Mouse (Mus musculus): ENCODE results near the gene Adgrl1.
"Not testable (repeated sequence)": the region's sequence is repeated elsewhere in the genome, so short reads cannot be mapped to it uniquely, and the experiment has no call there.

The Adgrl1 gene

GRCm38 (mm10) chr8:83956789-83957188 is 56.9 kb downstream of the Adgrl1 start:
- no peak for DNase-seq

DNA sequence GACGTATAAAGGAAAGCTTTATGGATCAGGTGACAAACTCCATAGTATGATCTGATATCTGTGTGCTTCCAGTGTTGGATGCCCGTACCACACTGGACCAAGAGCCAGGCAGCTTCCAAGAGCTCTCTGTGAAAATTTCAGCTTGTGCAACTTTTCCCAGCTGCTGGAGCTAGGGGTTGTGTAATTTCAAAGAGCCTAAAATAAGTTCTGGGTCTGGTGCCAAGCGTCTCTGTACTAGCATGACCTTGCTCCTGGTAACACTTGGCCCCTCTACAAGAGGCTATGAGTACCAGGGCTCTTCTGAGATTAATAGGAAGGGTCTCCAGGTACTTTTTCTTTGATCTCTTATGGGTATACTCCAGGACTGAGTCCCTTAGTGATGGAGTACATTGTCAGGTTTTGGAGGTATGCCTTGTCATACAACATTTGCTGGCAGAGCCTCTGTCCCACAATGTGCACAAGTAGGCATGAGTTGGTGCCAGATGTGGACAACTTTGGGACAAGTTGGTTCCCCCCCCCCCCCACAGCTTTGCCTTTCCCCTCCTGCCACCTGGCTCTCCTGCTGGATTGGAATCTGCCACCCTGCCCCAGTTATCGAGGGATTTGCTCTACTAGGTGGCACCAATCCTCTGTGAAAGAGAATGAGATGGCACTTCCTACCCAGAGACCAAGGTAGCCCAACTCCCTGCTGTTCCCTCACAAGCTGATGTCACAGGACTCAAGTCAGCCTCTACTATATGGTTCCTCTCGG is 64.3 kb downstream of the Adgrl1 start:
- no peak for DNase-seq

DNA sequence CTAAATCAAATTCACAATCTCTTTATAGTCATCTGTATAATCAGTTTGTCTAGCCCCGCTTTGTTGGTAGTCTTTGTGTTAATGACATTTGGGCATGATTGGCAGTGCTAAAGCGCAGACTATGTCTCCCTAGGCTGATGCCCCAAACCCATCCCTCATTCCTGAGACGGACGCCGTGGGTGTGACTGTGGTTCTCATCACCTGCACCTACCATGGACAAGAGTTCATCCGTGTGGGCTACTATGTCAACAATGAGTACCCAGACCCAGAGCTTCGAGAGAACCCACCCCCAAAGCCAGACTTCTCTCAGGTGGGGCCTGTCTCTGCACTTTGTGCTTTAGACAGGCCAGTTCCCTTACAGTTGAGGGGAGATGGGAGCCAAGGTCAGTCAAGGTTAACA is 67.8 kb downstream of the Adgrl1 start:
- DNase-seq, result no peak

- no peak for DNase-seq
Measured at GRCm38 (mm10) chr8:83971121-83971520, 71.2 kb downstream of the Adgrl1 start.

DNA sequence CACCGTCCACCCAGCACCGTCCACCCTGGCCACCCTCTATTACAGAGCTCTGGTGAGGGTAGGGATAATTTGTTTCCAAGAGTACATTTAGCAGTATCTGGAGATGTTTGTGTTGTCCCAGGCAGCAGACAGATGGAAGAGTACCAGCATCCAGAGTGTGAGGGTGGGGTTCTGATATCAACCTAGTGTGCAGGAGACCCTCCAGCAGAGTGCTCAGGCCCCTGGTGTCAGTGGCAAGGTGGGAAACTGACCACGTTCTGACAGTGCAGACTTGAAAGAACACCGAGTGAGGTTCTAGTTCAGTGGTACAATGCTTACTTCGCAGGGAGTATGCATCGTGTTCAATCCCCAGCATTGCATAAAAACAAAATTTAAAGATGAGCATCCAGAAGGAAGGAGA is 71.8 kb downstream of the Adgrl1 start:
- no peak for DNase-seq

GRCm38 (mm10) chr8:83972150-83973120 is 72.5 kb downstream of the Adgrl1 start, which contains the start of gene Prkaca:
Gene Prkaca (plus strand): TSS chr8:83972993.
- DNase-seq, result peak; percentile 96 to 98

- peak; percentile 46 to 70 for DNase-seq
Measured at GRCm38 (mm10) chr8:83973161-83974031, 73.5 kb downstream of the Adgrl1 start.

GRCm38 (mm10) chr8:83974521-83974920 is 74.6 kb downstream of the Adgrl1 start:
- no peak for DNase-seq

DNA sequence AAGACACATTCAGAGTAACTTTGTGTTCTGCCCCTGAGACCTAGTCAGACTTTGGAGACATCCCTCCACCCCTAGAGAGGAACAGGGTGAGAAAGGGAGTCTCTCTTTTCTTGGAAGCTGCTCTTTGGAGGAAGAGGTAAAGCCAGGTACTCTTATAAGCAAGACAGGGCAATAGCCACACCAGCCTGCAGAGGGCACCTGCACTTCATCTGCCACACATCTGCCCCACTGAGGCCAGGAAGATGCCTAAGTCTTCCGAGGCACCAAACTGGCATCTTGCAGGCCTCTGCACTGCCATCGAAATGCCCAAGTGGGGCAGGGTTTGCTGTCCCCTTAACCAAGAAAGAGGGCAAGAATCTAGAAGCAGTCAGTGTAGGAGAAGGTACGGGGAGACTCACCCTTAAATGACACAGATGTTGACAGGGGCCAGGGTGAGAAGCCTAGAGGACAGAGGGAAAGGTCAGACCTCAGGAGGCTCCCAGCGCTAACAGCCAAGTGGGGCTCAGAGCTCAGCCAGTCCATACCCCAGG is 76.3 kb downstream of the Adgrl1 start:
- DNase-seq, result no peak

DNA sequence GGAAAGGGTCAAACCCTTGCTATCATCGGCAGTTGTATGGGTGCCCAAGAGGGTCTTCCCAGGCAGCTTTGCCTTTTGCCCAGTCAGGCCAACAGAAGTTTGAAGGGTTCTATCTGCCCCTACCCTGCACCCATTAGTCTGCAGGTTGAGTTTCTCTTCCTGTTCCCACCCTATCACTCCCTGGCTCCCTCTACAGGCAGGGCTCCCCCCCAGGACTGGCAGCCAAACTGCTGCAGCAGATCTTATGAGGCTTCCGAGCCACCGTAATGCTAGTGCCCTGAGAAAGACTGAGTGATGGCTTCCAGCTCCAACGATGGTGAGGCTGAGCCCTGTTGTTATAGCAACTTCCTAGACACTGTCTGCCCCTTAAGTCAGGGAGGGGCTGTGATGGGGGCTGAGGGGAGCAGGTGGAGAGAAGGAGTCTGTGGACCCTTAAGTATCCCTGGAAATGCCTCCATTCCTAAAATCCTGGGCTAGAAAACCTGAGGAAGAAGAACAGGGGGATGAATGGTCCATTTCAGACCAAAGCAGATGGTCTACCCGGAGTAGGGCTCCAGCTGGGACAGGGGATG is 77.0 kb downstream of the Adgrl1 start:
- peak in 1 of 2 experiments; percentile 34 for DNase-seq

- DNase-seq, result peak; percentile 12 to 31
Measured at GRCm38 (mm10) chr8:83977646-83978045, 77.7 kb downstream of the Adgrl1 start.

GRCm38 (mm10) chr8:83978200-83978599 is 78.3 kb downstream of the Adgrl1 start:
- DNase-seq, result peak in 1 of 2 experiments; percentile 25

DNA sequence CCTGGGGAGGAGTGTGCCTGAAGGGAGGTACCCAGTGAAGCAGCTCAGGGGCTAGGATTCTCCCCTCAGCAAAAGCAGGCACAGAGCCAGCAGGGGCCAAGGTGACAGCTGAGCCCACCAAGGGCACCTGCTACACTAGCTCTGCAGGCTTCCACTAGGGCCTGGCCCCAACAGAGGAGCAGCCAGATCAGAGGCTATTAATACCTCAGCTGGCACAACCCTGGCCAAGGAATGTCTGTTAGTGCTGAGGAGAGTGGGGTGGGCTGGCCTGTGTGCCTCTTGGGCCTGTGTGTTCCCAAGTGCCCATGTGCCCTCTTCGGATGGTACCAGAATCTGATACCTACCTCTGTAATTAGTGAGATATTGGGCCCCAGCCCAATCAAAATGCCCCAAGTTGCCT is 80.3 kb downstream of the Adgrl1 start:
- peak; percentile 46 to 47 for DNase-seq

DNA sequence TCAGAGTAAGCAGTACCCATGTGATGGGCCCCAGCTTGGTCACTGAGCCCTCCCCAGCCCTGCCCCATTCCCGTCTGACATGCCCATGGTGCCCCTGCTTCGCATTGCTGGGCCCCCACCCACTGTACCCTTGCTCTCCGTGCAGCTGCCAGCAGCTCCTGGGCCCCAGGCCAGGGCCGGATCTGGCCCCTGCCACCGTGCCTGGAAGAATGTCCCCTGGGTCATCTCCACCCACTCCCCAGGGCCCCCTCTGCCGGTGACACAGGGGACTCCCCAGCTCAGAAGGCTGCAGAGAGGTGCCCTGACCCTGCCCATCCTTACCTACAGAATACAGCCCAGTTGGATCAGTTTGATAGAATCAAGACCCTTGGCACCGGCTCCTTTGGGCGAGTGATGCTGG is 80.9 kb downstream of the Adgrl1 start:
- peak; percentile 41 to 56 for DNase-seq

DNA sequence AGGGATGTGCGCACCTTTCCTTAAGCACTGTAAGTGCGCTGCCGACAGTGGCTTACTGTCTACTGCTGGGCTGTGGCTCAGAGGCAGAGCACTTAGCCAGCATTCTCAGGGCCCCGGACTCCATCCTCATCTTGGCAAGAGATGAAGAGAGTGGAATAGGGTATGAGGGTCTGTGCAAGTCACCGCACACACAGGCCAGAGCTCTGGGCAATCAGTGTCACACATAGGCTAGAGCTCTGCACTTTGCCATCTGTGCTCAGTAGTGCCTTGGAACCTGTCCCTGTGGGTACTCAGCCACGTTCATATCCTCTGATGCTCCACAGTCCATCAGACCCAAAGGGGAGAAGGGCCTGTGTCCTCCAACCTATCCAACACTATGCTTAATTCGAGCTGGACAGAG is 81.6 kb downstream of the Adgrl1 start:
- DNase-seq, result peak; percentile 53 to 60

GRCm38 (mm10) chr8:83982449-83982848 is 82.5 kb downstream of the Adgrl1 start:
- DNase-seq, result peak in 1 of 2 experiments; percentile 3

DNA sequence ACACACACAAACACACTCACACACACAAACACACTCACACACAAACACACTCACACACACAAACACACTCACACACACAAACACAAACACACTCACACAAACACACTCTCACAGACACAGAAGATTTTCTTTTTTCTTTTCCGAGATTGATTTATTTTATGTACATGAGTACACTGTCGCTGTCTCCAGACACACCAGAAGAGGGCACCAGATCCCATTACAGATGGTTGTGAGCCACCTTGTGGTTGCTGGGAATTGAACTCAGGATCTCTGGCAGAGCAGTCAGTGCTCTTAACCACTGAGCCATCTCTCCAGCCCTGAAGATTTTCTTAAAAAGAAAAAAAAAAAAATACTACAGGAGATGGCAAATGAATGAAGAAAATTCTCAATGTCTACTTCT is 83.3 kb downstream of the Adgrl1 start:
- not testable (repeated sequence) for DNase-seq

DNA sequence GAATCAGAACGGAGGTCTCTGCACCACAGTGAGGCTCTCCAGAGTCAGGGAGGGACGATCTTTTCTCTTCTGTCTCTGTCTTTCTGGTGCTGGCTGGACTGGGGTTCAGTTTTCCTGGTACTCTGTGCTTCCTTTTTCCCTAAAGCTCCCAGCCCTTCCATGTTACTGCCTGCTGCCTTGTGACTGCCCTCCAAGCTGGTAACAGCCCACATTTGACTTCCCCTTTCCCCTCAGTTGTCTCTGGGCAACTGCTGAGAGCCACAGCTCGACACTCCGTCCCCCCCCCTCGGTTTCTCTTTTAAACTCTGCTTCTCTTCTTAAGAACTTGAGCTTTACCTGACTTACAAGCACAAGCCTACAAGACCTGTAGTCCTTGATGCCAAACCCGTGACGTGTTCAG is 89.3 kb downstream of the Adgrl1 start:
- DNase-seq, result no peak

GRCm38 (mm10) chr8:83990170-83990569 is 90.3 kb downstream of the Adgrl1 start:
- no peak for DNase-seq
